Mouse (Mus musculus) E14TG2a.4 (cell line): Measurements from ENCODE around the gene Gak.

ENCODE experiments used
- CTCF ChIP-seq: conservative IDR thresholded peaks from 2 replicates; pipeline ENCODE4 v1.5.1; 2014; ENCODE audit warnings: low read length
- NANOG ChIP-seq: IDR thresholded peaks from 2 replicates; pipeline ENCODE4 v1.6.1; 2014; ENCODE audit warnings: borderline replicate concordance, low read length, mixed read lengths
- POU5F1 ChIP-seq: IDR thresholded peaks from 2 replicates; pipeline ENCODE4 v1.6.1; 2014; ENCODE audit warnings: low read length, borderline replicate concordance

- TF ChIP-seq CTCF (no peak), NANOG (no peak), POU5F1 (no peak)
Measured at GRCm38 (mm10) chr5:108567104-108567503, 62.5 kb downstream of the Gak start.
